Mouse (Mus musculus) Patski (cell line): Measurements from ENCODE around the gene Oscp1. TPM values are rescaled to one million over a fixed set of nuclear protein-coding genes. Genes with fewer than 3 reads are reported as not detected.
A peak's percentile ranks its signal among the peaks of the same experiment; 100 is the strongest.
"Not testable (repeated sequence)": the region's sequence is repeated elsewhere in the genome, so short reads cannot be mapped to it uniquely, and the experiment has no call there.

ENCODE experiments used
- ATAC-seq: fragments of 100-300 bp; one replicate; pipeline ENCODE4 v1.8.0; 2021
- CTCF ChIA-PET: fragments of 350-600 bp; sonication (Branson Sonifier 250); formaldehyde crosslinking; loops from one replicate; lab custom pipeline; 2022; ENCODE audit warnings: inconsistent platforms; lab: Charles Lee
- POLR2A ChIA-PET: fragments of 350-600 bp; sonication (Branson Sonifier 250); formaldehyde crosslinking; loops from one replicate; lab custom pipeline; 2022; ENCODE audit warnings: antibody characterized with exemption, inconsistent platforms; lab: Charles Lee
- DNase-seq: peaks from one replicate; pipeline ENCODE4 v3.0.0-alpha.2; 2011; ENCODE audit warnings: low read depth, low spot score
- H3K27me3 ChIP-seq: fragments of 371-371 bp; one replicate; pipeline ENCODE4 v1.5.1; 2021
- CTCF ChIP-seq: fragments of 100-300 bp; IDR thresholded peaks from one replicate; pipeline ENCODE4 v1.5.1; 2021
- in situ Hi-C: fragments of 300-500 bp; cut with MboI; formaldehyde crosslinking; loops from 3 replicates; pipeline ENCODE4 v1.11.1; 2018; ENCODE audit warnings: low pct_unique_long_range_greater_than_20kb, mixed read lengths
- polyA plus RNA-seq: library from polyadenylated mRNA; unstranded; gene quantifications from one replicate; pipeline ENCODE4 v1.2.3, GENCODE M21; 2021

Oscp1 gene
- polyA plus RNA-seq, 1 experiment from 2014 or later, result 13.5 TPM

DNA sequence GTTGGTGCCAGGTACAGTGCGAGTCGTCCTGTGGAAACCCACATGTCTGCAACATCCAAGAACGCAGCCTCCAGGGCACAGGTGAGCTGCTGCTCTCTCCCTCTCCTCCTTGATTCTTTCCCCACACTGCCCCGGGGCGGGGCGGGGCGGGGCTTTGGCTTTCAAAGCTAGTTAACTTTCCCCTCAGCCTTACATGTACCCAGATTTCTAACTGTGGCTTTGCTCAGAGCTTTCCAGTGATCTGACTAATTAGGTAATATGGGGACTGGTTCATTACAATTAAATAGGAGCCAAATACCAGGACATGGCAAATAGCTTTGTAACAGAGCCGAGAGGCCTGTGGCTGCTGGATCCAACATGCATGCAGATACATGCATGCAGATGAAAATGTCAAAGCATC, 26.0 kb downstream of the Oscp1 start:
- ChIA-PET CTCF (interaction anchor here (1.5 to 3.3 kb wide), 2 partner anchors 27 to 30 kb away, joined by 3 to 27 read pairs; no protein-coding TSS in a partner anchor), POLR2A (interaction anchor here (0.6 kb wide), 1 partner anchor 177 kb away, joined by 3 read pairs; no protein-coding TSS in a partner anchor)
- in situ Hi-C loops, result no loop called here
- no peak for ATAC-seq
- H3K27me3 ChIP-seq, result no peaks in the 10 kb centered on the region
- no peak for TF ChIP-seq CTCF
- DNase-seq, result no peak

DNA sequence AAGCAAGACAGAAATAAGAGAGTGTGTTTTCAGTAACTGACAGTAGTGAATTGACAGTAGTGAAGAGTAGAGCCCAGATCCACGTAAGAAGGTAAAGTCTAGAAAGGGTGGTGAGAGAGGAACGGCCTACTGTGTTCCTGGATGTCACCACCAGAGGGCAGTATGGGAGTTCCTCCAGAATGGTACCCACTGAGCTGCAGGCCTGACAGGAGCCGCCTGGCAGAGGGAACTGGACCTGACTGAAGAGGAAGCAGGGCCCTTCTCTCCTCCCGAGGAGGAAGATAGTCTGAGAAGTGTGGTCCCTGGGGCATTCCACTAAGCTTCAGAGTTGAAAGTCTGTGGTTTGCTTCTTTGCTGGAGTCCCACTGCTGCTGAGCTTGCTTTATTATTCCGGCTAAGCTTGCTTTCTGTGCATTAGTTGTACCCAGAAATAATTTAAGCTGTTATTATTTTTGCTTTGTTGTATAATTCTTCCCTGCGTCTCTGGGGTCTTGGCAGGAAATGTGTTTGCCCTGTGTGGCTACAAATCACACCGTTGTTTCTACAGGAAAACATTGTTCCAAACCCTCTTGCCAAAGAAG, 27.7 kb downstream of the Oscp1 start:
- ATAC-seq, result peak; percentile 74
- in situ Hi-C loops, result loop anchor here (5.0 kb wide), 1 partner anchor 71 kb away; no protein-coding TSS in a partner anchor
- no peaks in the 10 kb centered on the region for H3K27me3 ChIP-seq
- CTCF ChIA-PET, result interaction anchor here (0.7 to 3.3 kb wide), 17 partner anchors 10 to 142 kb away, joined by 3 to 27 read pairs (median 3); partner anchors contain the start of gene Lsm10
- DNase-seq, result peak; percentile 38
- peak; percentile 86 for TF ChIP-seq CTCF
- POLR2A ChIA-PET, result interaction anchor here (0.8 to 1.2 kb wide), 2 partner anchors 27 to 30 kb away, joined by 3 to 4 read pairs; no protein-coding TSS in a partner anchor

DNA sequence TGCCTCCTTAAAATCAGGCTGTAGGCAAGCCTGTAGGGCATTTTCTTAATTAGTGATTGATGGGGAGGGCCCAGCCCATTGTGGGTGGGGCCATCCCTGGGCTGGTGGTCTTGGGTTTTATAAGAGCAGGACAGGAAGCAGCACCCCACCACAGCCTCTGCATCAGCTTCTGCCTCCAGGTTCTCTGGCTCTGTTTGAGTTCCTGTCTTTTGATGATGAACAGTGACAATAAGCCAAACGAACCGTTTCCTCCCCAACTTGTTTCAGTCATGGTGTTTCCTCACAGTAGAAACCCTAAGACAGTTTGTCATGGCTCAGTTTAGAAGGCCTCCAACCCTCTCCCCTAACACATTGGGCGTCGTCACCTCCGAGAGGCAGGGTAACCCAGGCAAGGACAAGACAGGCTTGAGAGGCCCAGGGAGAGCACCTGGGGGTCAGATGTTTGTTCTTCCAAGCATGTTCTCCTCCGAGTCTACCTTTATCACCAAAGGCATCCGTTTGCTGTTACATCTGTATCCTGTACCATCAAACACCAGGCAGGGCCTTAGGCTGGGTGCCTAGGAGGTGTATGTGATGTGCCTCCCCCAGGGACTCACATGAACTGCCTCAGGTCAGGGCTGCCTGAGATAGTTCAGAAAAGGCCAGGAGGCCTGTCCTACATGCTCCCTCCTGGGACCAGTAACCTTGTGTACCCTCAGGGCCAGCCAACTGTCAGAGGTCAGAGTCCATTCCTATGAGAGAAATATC, 31.9 kb downstream of the Oscp1 start:
- ChIA-PET POLR2A (no interaction called here), CTCF (no interaction called here)
- TF ChIP-seq CTCF, result no peak
- ATAC-seq (no peak), DNase-seq (no peak)
- in situ Hi-C loops, result no loop called here
- no peaks in the 10 kb centered on the region for H3K27me3 ChIP-seq

GRCm38 (mm10) chr4:126090848-126091124, 32.4 kb downstream of the Oscp1 start:
- no peaks in the 10 kb centered on the region for H3K27me3 ChIP-seq
- ChIA-PET POLR2A (no interaction called here), CTCF (no interaction called here)
- ATAC-seq, result no peak
- no peak for DNase-seq
- TF ChIP-seq CTCF, result no peak
- in situ Hi-C loops, result no loop called here

GRCm38 (mm10) chr4:126091873-126092272, 33.5 kb downstream of the Oscp1 start:
- POLR2A ChIA-PET, result no interaction called here
- ATAC-seq, result no peak
- no peaks in the 10 kb centered on the region for H3K27me3 ChIP-seq
- TF ChIP-seq CTCF, result no peak
- no peak for DNase-seq
- CTCF ChIA-PET, result no interaction called here
- in situ Hi-C loops, result no loop called here

DNA sequence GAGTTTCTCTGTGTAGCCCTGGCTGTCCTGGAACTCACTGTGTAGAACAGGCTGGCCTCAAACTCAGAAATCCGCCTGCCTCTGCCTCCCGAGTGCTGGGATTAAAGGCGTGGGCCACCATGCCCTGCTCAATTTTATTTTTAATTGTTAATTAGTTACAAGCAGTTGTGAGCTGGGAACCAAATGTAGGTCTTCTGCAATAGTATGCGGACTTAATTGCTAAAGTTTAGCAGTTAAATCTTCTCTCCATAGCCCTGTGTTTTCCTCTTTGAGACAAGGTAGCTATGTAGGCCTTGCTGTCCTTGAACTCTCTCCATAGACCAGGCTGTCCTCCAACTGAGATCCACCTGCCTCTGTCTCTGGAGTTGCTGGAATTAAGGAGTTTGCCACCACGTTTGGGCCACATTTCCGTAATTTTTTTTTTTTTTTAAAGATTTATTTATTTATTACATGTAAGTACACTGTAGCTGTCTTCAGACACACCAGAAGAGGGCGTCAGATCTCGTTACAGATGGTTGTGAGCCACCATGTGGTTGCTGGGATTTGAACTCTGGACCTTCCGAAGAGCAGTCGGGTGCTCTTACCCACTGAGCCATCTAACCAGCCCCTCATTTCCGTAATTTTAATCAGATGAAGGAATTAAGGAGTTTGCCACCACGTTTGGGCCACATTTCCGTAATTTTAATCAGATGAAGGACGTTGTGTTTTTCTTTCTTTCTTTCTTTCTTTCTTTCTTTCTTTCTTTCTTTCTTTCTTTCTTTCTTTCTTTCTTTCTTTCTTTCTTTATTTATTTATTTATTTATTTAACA, 37.5 kb downstream of the Oscp1 start:
- H3K27me3 ChIP-seq, DNase-seq, in situ Hi-C loops, ATAC-seq: not testable (repeated sequence)
- POLR2A ChIA-PET, result interaction anchor here (2.3 kb wide), 1 partner anchor 16 kb away, joined by 7 read pairs; no protein-coding TSS in a partner anchor
- CTCF ChIA-PET, result interaction anchor here (1.8 kb wide), 1 partner anchor 9 kb away, joined by 8 read pairs; no protein-coding TSS in a partner anchor

- ChIA-PET POLR2A (interaction anchor here (1.0 to 2.3 kb wide), 2 partner anchors 13 to 15 kb away, joined by 3 to 7 read pairs; no protein-coding TSS in a partner anchor), CTCF (interaction anchor here (1.8 kb wide), 1 partner anchor 10 kb away, joined by 8 read pairs; no protein-coding TSS in a partner anchor)
- no peak for DNase-seq
- peak; percentile 85 for ATAC-seq
- no peak for TF ChIP-seq CTCF
- in situ Hi-C loops, result no loop called here
- H3K27me3 ChIP-seq, result no peaks in the 10 kb centered on the region
Observed at GRCm38 (mm10) chr4:126096464-126097111, 38.2 kb downstream of the Oscp1 start, which contains the start of gene Lsm10. Lsm10 (plus strand) TSS chr4:126096623.

DNA sequence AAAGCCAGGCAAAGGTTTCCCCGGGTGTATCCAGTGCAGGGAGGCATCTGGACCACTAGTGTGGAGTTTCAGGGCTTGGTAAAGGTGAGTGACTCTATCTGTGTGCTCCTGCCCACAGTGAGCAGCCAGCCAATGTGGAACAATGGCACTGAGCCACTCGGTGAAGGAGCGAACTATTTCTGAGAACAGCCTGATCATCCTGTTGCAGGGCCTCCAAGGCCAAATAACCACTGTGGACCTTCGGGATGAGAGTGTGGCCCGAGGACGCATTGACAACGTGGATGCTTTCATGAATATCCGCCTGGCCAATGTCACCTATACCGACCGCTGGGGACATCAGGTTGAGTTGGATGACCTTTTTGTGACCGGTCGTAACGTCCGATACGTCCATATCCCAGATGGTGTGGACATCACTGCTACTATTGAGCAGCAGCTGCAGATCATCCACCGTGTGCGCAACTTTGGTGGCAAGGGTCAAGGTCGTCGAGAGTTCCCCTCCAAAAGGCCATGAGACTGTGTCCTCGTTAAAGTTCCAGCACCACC, 39.4 kb downstream of the Oscp1 start:
- no peak for DNase-seq
- no peak for TF ChIP-seq CTCF
- in situ Hi-C loops, result no loop called here
- H3K27me3 ChIP-seq, result no peaks in the 10 kb centered on the region
- no peak for ATAC-seq
- ChIA-PET POLR2A (interaction anchor here (1.0 to 2.3 kb wide), 2 partner anchors 12 to 14 kb away, joined by 3 to 7 read pairs; no protein-coding TSS in a partner anchor), CTCF (no interaction called here)

DNA sequence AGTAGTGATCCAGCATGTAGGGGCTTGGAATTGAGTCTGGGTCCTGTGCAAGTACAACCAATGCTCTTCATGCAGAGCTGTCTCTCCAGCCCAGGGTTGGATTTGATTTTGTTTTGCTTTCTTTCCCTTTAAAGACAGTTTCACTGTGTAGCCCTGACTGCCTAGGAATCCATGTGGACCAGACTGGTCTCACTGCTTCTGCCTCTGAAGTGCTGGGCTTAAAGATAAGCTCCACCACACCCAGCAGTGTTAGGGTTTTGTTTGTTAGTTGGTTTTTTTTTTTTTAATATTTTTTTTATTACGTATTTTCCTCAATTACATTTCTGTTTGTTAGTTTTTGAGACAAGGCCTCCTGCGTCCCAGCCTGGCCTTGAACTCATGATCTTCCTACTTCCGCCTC, 41.0 kb downstream of the Oscp1 start:
- ChIA-PET POLR2A (no interaction called here), CTCF (interaction anchor here (2.1 kb wide), 1 partner anchor 35 kb away, joined by 4 read pairs; no protein-coding TSS in a partner anchor)
- ATAC-seq (no peak), DNase-seq (no peak)
- in situ Hi-C loops, result no loop called here
- TF ChIP-seq CTCF, result no peak
- no peaks in the 10 kb centered on the region for H3K27me3 ChIP-seq
